Mouse (Mus musculus) olfactory bulb, adult 2 months (tissue): ENCODE results near the gene Fbln5.

Experiments
- CTCF ChIP-seq: fragments of 200-500 bp; IDR thresholded peaks from 2 replicates; pipeline ENCODE4 v1.5.1; 2012; ENCODE audit warnings: low read depth, mild to moderate bottlenecking, low read length, moderate library complexity; ENCODE audit not compliant: insufficient read depth
- POLR2A ChIP-seq: fragments of 200-500 bp; IDR thresholded peaks from 2 replicates; pipeline ENCODE4 v1.6.1; 2012; ENCODE audit warnings: mild to moderate bottlenecking, low read depth, low read length, moderate library complexity; ENCODE audit not compliant: insufficient read depth

DNA sequence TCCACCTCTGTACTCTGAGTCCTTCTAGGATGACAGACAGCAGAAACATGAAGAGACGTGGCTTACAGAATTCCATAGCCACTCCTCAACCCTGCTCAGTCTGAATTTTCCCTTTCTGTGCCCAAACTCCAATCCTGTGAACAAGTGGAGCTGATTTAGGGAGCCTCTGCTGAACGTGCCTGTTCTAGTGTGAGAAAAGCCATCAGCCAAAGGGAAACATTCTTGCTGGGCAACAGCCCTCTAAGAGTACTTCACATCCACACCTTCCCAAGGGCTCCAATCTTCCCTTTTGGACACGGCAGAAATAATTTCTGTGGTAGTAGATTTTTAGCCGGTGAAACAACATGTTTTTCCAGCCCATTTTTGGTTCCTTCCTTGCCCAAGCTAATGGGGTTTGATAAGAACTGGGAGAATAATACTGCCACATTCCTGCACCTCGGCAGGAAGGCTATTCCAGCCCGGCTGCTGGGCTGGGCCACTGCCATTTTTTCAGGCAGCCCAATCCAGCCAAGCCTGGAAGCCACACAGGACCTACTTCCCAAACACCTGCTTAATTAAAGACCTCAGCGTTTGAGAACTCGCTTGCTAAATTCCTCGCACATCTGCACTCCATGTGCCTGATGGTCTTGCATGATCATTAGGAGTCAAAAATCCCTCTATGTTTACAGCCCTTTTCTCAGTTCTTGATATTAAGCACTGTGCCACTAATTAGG is 41.1 kb downstream of the Fbln5 start:
- TF ChIP-seq POLR2A (no peak), CTCF (no peak)
